Mouse (Mus musculus) liver, adult (tissue): ENCODE measurements around the gene Tmem110.

Experiments used
- GATA4 ChIP-seq: IDR thresholded peaks from 2 replicates; pipeline ENCODE4 v1.6.1; 2014; ENCODE audit warnings: mild to moderate bottlenecking, low read length; ENCODE audit not compliant: insufficient replicate concordance

The Tmem110 gene

GRCm38 (mm10) chr14:30850504-30850903 lies 25.1 kb downstream of the Tmem110 start:
- TF ChIP-seq GATA4, result no peak

DNA sequence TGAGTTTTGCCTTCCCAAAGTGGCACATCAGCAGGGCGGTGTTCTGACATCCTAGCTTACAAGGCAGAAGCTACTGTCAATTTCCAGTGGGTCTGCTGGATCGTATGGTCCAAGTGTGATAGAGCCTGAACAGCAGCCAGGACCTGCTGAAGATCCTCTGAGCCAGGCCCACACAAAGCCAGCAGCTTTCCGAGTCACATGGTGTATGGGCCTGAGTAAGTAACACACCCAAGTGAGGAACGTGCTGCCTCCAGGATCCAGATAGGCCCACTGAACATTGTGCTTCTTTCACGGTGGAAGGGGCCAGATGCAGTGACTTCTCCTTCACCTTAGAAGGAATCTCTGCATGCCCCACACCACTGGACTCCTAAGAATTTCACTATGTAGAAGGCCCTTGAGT lies 26.9 kb downstream of the Tmem110 start:
- no peak for TF ChIP-seq GATA4

DNA sequence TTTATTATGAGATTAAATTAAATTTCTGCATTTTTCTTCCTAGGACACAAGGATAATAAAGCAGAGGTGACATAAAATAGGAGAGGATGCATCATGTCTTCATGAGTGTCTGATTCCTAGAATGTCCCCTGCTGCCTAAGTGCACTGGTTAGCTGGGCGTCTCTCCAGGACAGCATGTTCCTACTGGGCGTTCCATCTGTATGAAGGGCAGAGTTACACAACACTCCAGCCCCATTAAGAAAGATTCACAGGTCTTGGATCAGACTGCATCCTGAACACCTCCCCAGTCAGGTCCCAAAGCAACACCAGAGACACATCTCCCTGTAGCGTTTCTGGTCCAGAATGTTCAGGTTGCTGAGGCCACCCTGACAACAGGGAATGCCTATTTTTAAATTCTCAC lies 29.9 kb downstream of the Tmem110 start:
- no peak for TF ChIP-seq GATA4

- no peak for TF ChIP-seq GATA4
Measured at GRCm38 (mm10) chr14:30856885-30857507, 31.6 kb downstream of the Tmem110 start.

- no peak for TF ChIP-seq GATA4
Measured at GRCm38 (mm10) chr14:30857990-30858389, 32.6 kb downstream of the Tmem110 start.

DNA sequence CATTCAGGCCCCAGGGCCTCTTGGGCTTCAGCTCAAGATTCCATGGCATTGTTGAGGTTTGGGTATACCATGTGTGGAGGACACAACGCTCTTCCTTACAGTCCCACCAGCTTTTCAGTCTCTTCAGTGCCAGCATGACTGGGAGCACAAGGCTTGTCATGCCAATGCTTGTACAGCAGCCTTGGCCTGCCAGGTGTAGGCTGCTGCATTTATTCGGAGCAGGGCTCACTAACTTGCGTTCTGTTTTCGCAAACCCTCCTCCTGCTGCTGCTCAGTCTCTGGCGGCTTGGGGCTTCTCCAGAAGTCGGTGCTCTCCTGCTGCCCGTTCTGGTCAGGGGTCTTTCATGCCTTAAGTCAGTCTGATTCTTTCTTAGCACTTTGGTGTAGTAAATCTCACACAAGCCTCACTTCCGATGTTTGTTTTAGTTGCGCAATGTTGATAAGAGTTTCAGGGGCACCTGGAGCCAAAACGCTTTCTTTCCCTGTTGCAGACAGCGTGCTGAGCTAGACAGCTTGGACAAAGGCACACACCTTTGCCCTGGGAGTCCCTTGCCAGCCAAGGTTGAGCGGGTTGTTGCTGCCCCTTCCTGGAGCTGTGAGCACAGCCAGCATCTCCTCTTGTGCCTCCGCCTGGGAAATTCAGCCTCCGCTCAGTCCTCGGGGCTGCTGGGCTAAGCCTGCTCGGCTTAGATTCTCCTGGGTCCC lies 36.2 kb downstream of the Tmem110 start:
- TF ChIP-seq GATA4, result peak; percentile 95

- no peak for TF ChIP-seq GATA4
Measured at GRCm38 (mm10) chr14:30862368-30862767, 37.0 kb downstream of the Tmem110 start.

- no peak for TF ChIP-seq GATA4
Measured at GRCm38 (mm10) chr14:30865311-30865710, 39.9 kb downstream of the Tmem110 start.

- TF ChIP-seq GATA4, result no peak
Measured at GRCm38 (mm10) chr14:30867042-30867441, 41.7 kb downstream of the Tmem110 start.

DNA sequence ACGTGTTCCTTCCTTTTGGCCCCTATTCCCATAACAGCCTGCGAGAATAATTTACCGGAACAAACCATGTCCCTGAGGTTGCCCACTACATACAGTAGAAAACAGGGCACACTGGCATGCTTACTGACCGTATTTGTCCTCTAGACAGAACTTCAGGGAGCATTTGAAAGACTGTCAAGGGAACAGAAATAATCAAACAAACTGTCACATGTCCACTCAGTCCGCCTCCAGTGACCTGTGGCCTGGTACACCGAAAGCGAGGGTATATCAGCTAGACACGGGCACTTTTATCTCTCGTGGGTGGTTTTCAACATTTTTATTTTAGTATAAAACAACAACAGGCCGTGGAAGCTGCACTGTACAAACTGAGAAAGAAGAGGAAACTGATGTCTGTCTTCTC lies 43.4 kb downstream of the Tmem110 start:
- no peak for TF ChIP-seq GATA4

- no peak for TF ChIP-seq GATA4
Measured at GRCm38 (mm10) chr14:30869391-30869801, 44.0 kb downstream of the Tmem110 start.

- peak; percentile 76; the same call in 1 of the 2 replicates for TF ChIP-seq GATA4
Measured at GRCm38 (mm10) chr14:30870206-30871147, 45.1 kb downstream of the Tmem110 start.

DNA sequence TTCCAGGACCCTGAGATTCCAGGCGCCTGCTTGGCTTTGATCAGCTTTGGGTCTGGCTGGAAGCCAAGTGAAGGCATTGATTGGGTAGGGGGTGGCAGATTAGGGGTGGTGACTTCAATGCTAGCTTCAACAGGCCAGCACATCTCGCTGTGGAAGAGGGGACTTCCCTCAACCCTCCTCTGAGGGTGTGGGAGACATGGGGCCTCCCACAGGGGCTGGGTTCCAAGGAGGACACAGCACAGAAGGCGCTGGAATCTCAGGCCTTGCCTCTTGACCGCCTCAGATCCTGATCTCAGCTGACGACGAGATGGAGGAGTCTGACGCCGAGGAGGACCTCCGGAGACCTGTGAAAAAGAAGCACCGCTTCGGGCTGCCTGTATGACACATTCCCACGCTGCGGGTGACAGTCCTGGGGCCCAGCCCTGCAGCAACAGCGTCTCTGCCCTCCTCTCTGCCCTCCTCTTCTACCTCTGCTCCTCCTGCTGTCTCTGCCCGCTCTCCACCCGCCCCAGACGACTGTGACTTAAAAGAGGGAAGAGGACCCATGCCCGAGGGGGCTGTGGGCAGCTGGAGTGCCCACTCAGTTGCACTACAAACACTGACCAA lies 48.8 kb downstream of the Tmem110 start:
- TF ChIP-seq GATA4, result no peak

DNA sequence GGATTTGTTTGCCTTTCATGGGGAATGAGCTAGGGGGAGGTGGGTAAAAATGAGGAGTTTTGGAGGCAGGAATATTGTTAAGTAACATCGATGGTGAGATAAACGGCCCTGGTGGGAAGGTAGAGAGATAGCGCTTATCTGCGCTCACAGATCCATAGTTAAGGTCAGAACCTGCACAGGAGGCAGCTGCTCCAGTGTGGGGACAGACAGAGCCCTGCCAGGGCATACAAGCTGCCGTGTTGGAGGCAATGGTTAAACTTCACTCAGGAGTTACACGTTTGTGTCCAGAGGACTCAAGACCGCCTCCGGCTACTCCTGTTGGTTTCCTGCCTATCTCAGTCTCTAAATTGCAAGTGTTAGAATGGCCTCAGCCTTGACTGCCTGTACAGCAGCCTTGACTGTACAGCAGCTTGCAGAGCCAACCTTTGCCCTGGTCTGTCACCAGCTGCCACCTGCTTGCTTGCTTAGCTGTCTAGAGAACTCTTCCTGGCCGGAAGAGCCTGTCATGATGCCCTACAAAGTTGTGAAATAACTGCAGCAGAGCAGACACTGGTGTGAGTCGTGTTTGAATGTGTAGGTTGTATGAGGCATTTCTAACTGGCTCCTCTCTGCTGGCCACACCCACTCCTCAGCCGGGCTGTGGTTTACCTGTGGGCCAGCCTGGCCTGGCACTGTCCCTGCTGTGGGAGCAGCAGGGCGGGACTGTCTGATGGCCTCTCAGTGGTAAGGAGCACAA lies 49.9 kb downstream of the Tmem110 start:
- peak; percentile 82; the same call in 1 of the 2 replicates for TF ChIP-seq GATA4
